Mouse (Mus musculus): ENCODE measurements at regions not wholly inside any gene's neighbourhood (a gene's known extent, or its start where the extent isn't known, plus 50 kb on each side); places are given as distances from the start of the nearest gene placed in this dataset.

DNA sequence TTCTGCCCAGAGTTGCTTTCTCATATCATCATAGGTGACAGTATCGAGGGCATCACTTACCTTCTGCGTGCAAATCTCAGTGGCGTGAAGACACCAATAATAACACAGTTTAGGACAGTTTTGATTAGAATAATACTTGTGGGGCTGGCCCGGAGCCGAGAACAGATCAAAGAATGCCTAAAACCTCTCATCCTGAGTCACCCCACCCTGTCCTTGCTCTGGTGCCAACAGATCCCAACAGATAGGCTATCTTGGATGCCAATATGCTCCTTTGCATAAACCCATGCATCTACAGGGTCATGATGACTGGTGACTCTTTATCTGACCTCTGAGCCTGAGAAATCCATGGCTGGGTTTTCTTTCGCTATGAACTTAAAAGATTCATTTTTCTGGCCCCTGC, 224.4 kb upstream of the Fam84a start:
- TF ChIP-seq CTCF (IDR thresholded peaks at IDR 0.05; ENCODE audit: low read depth) (no peak), EP300 (optimal IDR thresholded peaks at IDR 0.05) (no peak)

Data from stomach, postnatal 0 days (tissue).